Mouse (Mus musculus): Measurements from ENCODE around the gene Cdc42ep2.

Cdc42ep2 gene

DNA sequence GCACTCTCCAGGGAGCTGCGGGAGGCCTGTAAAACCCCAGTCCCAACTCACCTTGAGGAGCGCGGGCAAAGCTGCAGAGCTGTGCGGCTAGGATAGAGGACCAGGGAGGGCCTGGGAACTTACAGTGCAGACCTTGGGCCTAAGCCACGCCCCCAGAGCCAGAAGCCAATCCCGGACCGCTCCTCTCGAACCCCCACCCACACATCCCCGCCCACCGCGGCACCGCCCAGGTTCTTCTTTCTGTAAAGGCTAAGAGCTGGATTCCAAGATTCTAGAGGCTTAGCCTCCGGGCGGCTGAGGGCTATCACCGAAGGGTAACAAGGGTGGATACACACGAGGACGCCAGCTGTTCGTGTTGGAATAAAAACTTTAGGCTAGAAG, at the start of gene Cdc42ep2:
Gene Cdc42ep2, minus strand, starts transcription at position 104 of the 381 bp plus-strand sequence.
- H3K36me3 ChIP-seq (ENCODE audit: insufficient read depth, low read length): no peaks in the 10 kb centered on the region
- peak within 1 kb of the TSS; percentile 85 for H3K4me3 ChIP-seq (replicated peaks; ENCODE audit: low read length)
- H3K9me3 ChIP-seq (ENCODE audit: low read length): no peaks in the 10 kb centered on the region
- TF ChIP-seq CTCF (conservative IDR thresholded peaks at IDR 0.05; ENCODE audit: low read length) (no peak), NANOG (IDR thresholded peaks at IDR 0.05; ENCODE audit: borderline replicate concordance, low read length) (no peak), POU5F1 (IDR thresholded peaks at IDR 0.05; ENCODE audit: borderline replicate concordance, low read length) (no peak)
- H3K27me3 ChIP-seq (ENCODE audit: insufficient read depth, low read length): peaks cover 33% of the 10 kb centered on the region
- H3K4me1 ChIP-seq (replicated peaks; ENCODE audit: low read depth, low read length): peaks cover 68% of the 10 kb centered on the region

DNA sequence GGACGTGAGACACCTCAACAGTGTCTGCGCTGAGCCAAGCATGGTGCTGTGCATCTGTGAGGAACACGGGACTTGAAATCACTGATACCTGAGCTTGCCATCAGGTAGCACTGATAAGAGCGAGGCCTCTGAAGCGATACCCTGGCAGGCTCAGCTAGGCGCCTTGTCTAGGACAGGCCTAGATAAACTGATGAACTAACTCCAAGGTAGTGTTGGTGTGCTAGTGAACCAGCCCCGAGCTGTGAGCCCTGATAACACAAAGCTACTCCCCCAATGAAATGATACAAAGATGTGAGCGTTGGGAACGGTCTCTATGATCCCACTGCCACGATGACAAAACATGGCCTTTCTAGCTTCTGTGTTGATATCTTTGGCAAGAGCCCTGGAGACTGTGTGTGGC, 43.0 kb upstream of the Cdc42ep2 start:
- Histone ChIP-seq H3K4me1 (replicated peaks; ENCODE audit: low read depth, low read length) (peaks cover 44% of the 10 kb centered on the region), H3K36me3 (ENCODE audit: insufficient read depth, low read length) (peaks cover under 1% of the 10 kb centered on the region), H3K4me3 (replicated peaks; ENCODE audit: low read length) (no peak overlapping the region), H3K9me3 (ENCODE audit: low read length) (no peaks in the 10 kb centered on the region), H3K27me3 (ENCODE audit: insufficient read depth, low read length) (0 out of 2 replicates have a peak, but pooled peaks cover 3% of the 10 kb centered on the region)
- no peak for TF ChIP-seq POU5F1 (IDR thresholded peaks at IDR 0.05; ENCODE audit: borderline replicate concordance, low read length)
- TF ChIP-seq NANOG (IDR thresholded peaks at IDR 0.05; ENCODE audit: borderline replicate concordance, low read length): no peak
- no peak for TF ChIP-seq CTCF (conservative IDR thresholded peaks at IDR 0.05; ENCODE audit: low read length)

DNA sequence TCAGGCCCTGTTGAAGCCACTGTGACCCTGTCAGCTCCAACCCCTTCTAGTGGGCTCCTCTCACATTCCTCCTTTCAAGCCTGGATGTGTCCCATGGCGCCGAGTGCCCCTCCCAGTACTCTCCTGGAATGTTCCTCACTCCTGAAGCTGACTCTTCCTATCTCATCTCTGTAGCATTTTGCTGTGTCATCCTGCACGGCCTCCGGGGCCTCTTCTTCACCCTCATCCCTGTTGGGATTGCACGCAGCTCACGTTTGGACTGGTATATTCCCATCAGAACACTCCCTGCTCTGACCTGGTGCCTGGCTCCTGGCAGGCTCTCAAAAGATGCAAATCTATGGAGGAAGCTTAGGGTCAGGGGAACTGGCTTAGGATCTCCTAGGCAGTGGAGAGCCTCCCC, 42.2 kb upstream of the Cdc42ep2 start:
- Histone ChIP-seq H3K4me3 (replicated peaks; ENCODE audit: low read length) (peak overlapping the region; percentile 29; the same call in 1 of the 2 replicates), H3K9me3 (ENCODE audit: low read length) (no peaks in the 10 kb centered on the region), H3K4me1 (replicated peaks; ENCODE audit: low read depth, low read length) (peaks cover 50% of the 10 kb centered on the region), H3K36me3 (ENCODE audit: insufficient read depth, low read length) (peaks cover 6% of the 10 kb centered on the region), H3K27me3 (ENCODE audit: insufficient read depth, low read length) (0 out of 2 replicates have a peak, but pooled peaks cover 3% of the 10 kb centered on the region)
- no peak for TF ChIP-seq NANOG (IDR thresholded peaks at IDR 0.05; ENCODE audit: borderline replicate concordance, low read length)
- no peak for TF ChIP-seq POU5F1 (IDR thresholded peaks at IDR 0.05; ENCODE audit: borderline replicate concordance, low read length)
- TF ChIP-seq CTCF (conservative IDR thresholded peaks at IDR 0.05; ENCODE audit: low read length): no peak

DNA sequence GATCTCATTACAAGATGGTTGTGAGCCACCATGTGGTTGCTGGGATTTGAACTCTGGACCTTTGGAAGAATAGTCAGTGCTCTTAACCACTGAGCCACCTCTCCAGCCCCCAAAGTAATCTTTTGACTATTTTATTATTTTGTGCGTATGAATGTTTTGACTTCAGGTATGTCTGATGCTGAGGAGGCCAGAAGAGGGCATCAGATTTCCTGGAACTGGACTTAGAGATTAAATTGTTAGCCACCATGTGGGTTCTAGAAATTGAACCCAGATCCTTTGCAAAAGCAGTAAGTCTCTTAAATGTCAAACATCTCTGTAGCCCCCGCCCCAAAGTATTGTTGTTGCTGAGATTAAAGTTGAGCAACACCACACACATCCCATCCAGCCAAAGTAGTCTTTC, 41.3 kb upstream of the Cdc42ep2 start:
- H3K9me3 ChIP-seq (ENCODE audit: low read length): no peaks in the 10 kb centered on the region
- H3K36me3 ChIP-seq (ENCODE audit: insufficient read depth, low read length): peaks cover 15% of the 10 kb centered on the region
- no peak for TF ChIP-seq POU5F1 (IDR thresholded peaks at IDR 0.05; ENCODE audit: borderline replicate concordance, low read length)
- TF ChIP-seq CTCF (conservative IDR thresholded peaks at IDR 0.05; ENCODE audit: low read length): no peak
- TF ChIP-seq NANOG (IDR thresholded peaks at IDR 0.05; ENCODE audit: borderline replicate concordance, low read length): no peak
- H3K27me3 ChIP-seq (ENCODE audit: insufficient read depth, low read length): no peaks in the 10 kb centered on the region
- H3K4me1 ChIP-seq (replicated peaks; ENCODE audit: low read depth, low read length): peaks cover 59% of the 10 kb centered on the region
- H3K4me3 ChIP-seq (replicated peaks; ENCODE audit: low read length): no peak overlapping the region

DNA sequence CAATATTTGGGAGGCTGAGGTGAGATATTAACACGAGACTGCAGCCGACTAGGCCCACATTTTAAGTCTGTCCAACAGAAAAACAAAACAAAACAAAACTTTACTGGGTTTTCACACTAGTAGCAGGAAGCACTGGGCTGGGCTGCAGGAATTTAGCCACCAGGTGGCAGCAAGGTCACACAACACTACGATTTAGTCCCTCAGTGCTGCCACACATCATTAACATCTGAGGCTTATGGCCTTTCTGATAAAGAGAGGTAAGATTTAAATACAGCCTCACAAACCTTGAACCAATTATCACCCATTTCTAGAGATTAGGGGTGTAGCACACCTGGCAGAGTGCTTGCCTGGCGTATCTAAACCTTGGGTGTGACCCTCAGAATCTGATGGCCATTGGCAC, 40.7 kb upstream of the Cdc42ep2 start:
- Histone ChIP-seq H3K27me3 (ENCODE audit: insufficient read depth, low read length) (no peaks in the 10 kb centered on the region), H3K36me3 (ENCODE audit: insufficient read depth, low read length) (peaks cover 21% of the 10 kb centered on the region), H3K4me1 (replicated peaks; ENCODE audit: low read depth, low read length) (peaks cover 60% of the 10 kb centered on the region), H3K9me3 (ENCODE audit: low read length) (no peaks in the 10 kb centered on the region), H3K4me3 (replicated peaks; ENCODE audit: low read length) (no peak overlapping the region)
- TF ChIP-seq NANOG (IDR thresholded peaks at IDR 0.05; ENCODE audit: borderline replicate concordance, low read length) (no peak), CTCF (conservative IDR thresholded peaks at IDR 0.05; ENCODE audit: low read length) (peak; percentile 86), POU5F1 (IDR thresholded peaks at IDR 0.05; ENCODE audit: borderline replicate concordance, low read length) (no peak)

DNA sequence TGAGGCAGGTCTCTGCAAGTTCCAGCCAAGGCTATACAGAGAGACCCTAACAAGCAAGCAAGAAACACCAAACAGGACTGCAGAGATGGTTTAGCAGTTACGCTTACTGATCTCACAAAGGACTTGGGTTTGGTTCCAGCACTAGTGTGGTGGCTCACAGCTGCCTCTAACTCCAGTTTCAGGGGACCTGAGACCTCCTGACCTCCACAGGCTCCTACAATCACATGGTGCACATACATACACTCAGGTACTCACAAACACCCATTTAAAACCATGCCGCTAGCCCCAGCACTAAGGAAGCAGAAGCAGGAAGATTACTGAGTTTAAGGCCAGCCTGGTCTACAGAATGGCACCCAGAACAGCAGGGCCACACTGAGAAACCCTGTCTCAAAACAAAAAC, 40.2 kb upstream of the Cdc42ep2 start:
- Histone ChIP-seq H3K4me1 (replicated peaks; ENCODE audit: low read depth, low read length) (peaks cover 60% of the 10 kb centered on the region), H3K27me3 (ENCODE audit: insufficient read depth, low read length) (no peaks in the 10 kb centered on the region), H3K36me3 (ENCODE audit: insufficient read depth, low read length) (peaks cover 26% of the 10 kb centered on the region), H3K4me3 (replicated peaks; ENCODE audit: low read length) (peak overlapping the region; percentile 93), H3K9me3 (ENCODE audit: low read length) (no peaks in the 10 kb centered on the region)
- TF ChIP-seq POU5F1 (IDR thresholded peaks at IDR 0.05; ENCODE audit: borderline replicate concordance, low read length): no peak
- no peak for TF ChIP-seq NANOG (IDR thresholded peaks at IDR 0.05; ENCODE audit: borderline replicate concordance, low read length)
- no peak for TF ChIP-seq CTCF (conservative IDR thresholded peaks at IDR 0.05; ENCODE audit: low read length)

DNA sequence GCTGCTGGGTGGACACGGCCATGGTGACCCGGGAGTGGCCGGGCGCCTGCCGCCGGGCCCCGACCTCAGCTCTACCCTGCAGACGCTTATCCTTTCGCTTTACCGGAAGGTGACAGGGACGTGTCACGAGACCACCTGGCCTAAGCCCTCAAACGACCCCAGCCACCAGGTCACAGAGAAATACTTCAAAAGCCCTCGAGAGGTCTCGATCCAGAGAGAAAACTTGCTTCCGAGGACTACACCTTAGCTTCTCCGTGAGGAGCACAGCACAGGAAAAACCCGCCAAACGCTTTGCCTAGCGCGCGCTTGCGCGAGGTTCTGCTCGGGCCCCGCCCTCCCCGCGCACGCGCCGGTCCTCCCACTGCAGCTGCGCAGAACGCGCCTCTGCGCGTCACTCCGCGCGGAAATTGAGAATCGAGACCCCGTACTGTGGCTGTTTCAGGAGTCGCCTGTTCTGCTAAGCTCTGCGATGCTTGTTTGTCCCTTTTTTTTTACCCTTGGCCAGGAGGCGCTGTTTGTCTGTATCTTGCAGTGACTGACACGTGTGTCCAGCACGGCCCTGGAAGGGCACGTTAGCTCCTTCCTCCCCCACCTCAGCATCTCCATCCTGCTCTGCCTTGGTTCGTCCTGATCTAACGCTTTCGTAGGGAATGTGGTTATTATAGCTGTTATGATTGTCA, 39.4 kb upstream of the Cdc42ep2 start, which contains the start of gene Pola2:
Gene Pola2, minus strand, starts transcription at position 320 of the 680 bp plus-strand sequence.
- H3K4me1 ChIP-seq (replicated peaks; ENCODE audit: low read depth, low read length): peaks cover 63% of the 10 kb centered on the region
- H3K36me3 ChIP-seq (ENCODE audit: insufficient read depth, low read length): peaks cover 33% of the 10 kb centered on the region
- H3K27me3 ChIP-seq (ENCODE audit: insufficient read depth, low read length): no peaks in the 10 kb centered on the region
- peak within 1 kb of the TSS; percentile 93 for H3K4me3 ChIP-seq (replicated peaks; ENCODE audit: low read length)
- no peak for TF ChIP-seq NANOG (IDR thresholded peaks at IDR 0.05; ENCODE audit: borderline replicate concordance, low read length)
- no peak for TF ChIP-seq POU5F1 (IDR thresholded peaks at IDR 0.05; ENCODE audit: borderline replicate concordance, low read length)
- TF ChIP-seq CTCF (conservative IDR thresholded peaks at IDR 0.05; ENCODE audit: low read length): no peak
- no peaks in the 10 kb centered on the region for H3K9me3 ChIP-seq (ENCODE audit: low read length)

DNA sequence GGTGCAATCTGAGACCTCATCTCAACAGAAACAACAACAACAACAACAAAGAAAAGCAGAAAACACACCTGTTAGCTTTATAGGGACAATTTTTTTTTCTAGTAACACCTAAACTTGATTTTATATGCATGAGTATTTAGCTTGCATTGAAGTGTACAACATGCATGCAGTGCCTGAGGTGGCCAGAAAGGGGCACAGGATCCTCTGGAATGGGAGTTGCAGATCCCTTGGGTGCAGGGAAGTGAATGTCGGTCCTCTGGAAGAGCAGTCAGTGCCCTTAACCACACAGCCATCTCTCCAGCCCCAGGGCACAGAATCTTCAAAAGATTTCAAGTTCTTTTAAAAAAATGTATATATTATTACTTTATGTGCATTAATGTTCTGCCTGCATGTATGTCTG, 38.0 kb upstream of the Cdc42ep2 start:
- no peaks in the 10 kb centered on the region for H3K27me3 ChIP-seq (ENCODE audit: insufficient read depth, low read length)
- peaks cover 47% of the 10 kb centered on the region for H3K36me3 ChIP-seq (ENCODE audit: insufficient read depth, low read length)
- peak overlapping the region; percentile 93 for H3K4me3 ChIP-seq (replicated peaks; ENCODE audit: low read length)
- no peaks in the 10 kb centered on the region for H3K9me3 ChIP-seq (ENCODE audit: low read length)
- peaks cover 62% of the 10 kb centered on the region for H3K4me1 ChIP-seq (replicated peaks; ENCODE audit: low read depth, low read length)
- TF ChIP-seq NANOG (IDR thresholded peaks at IDR 0.05; ENCODE audit: borderline replicate concordance, low read length) (no peak), POU5F1 (IDR thresholded peaks at IDR 0.05; ENCODE audit: borderline replicate concordance, low read length) (no peak), CTCF (conservative IDR thresholded peaks at IDR 0.05; ENCODE audit: low read length) (no peak)
